Mouse (Mus musculus): ENCODE measurements around the gene Psmd13.

Gene Psmd13

DNA sequence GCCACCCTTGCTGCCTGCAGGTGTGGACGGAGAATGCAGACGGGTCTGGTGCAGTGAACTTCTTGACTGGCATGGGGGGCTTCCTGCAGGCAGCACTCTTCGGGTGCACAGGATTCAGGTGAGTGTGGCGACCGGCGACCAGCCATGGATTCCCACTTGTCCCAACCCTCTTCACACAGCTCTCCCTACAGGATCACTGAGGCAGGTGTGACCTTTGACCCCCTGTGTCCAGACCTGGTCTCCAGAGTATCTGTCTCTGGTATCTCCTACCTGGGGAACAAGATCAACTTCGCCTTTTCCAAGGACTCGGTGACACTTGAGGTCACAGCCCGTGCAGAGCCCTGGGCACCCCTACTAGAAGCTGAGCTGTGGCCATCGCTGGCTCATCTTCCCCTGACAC, 64.5 kb downstream of the Psmd13 start:
- DNase-seq, result no peak

DNA sequence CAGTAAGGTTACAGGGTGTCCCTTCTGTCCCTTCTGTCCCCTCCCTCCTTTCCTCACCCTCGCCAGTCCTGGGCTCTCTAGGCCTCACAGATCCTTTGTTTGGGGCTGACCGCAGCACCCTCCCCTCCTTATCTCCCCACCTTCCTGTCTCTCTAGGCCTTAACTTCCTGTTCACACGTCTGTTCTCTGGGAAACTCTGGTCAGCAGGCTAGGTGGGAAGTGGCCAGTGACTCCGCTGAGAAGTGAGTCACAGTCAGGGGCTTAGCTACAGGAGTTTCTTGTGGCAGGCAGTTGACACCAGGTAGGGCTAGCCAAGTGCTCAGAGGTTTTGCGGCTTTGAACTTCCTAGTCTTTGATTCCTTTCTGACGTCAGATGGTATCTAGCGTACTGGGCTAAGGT, 65.2 kb downstream of the Psmd13 start:
- DNase-seq, result no peak

- DNase-seq, result no peak
Observed at GRCm38 (mm10) chr7:140948161-140948560, 66.4 kb downstream of the Psmd13 start.
